Mouse (Mus musculus): ENCODE data around the gene Atrip. TPM values are rescaled to one million over a fixed set of nuclear protein-coding genes. Genes with fewer than 3 reads are reported as not detected.
A peak's percentile ranks its signal among the peaks of the same experiment; 100 is the strongest.

Atrip gene
- polyA plus RNA-seq, 2 experiments, result 25.1 to 30.5 TPM

GRCm38 (mm10) chr9:109041351-109041750 is 32.6 kb downstream of the Atrip start:
- Histone ChIP-seq H3K27ac (replicated peaks; ENCODE audit: low read depth, low read length) (no peak overlapping the region), H3K4me3 (replicated peaks; ENCODE audit: low read length) (no peak overlapping the region), H3K27me3 (ENCODE audit: control insufficient read depth, insufficient read depth, low read length) (no peaks in the 10 kb centered on the region), H3K9me3 (ENCODE audit: control insufficient read depth, low read length) (no peaks in the 10 kb centered on the region), H3K36me3 (ENCODE audit: control insufficient read depth, insufficient read depth, low read length) (no peaks in the 10 kb centered on the region; the same call in none of the 2 replicates), H3K4me2 (replicated peaks; ENCODE audit: low read depth, low read length, severe bottlenecking) (no peak overlapping the region), H3K4me1 (ENCODE audit: control insufficient read depth, insufficient read depth, low read length) (peaks cover 13% of the 10 kb centered on the region; the same call in 1 of the 2 replicates), H3K9ac (ENCODE audit: low read depth, low read length, severe bottlenecking) (no peak overlapping the region)
- 81% methylated on average over 7 of the region's 7 CpGs for WGBS
- ATAC-seq (ENCODE audit: low FRiP score, low read depth) (no peak), DNase-seq (ENCODE audit: low spot score) (no peak)
- TF ChIP-seq POLR2A (IDR thresholded peaks at IDR 0.05; ENCODE audit: borderline replicate concordance, extremely low read depth, insufficient read depth, insufficient read length), result no peak

- no peak for ATAC-seq (ENCODE audit: low FRiP score, low read depth)
Observed at GRCm38 (mm10) chr9:109040906-109041305, 33.0 kb downstream of the Atrip start.

GRCm38 (mm10) chr9:109040216-109040615 is 33.7 kb downstream of the Atrip start:
- WGBS, result 83% methylated on average over 8 of the region's 8 CpGs

More at GRCm38 (mm10) chr9:109040906-109041305, 33.0 kb downstream of the Atrip start:
- Histone ChIP-seq H3K9me3 (ENCODE audit: control insufficient read depth, low read length) (no peaks in the 10 kb centered on the region), H3K27ac (replicated peaks; ENCODE audit: low read depth, low read length) (no peak overlapping the region), H3K4me2 (replicated peaks; ENCODE audit: low read depth, low read length, severe bottlenecking) (no peak overlapping the region), H3K4me1 (ENCODE audit: control insufficient read depth, insufficient read depth, low read length) (peaks cover 13% of the 10 kb centered on the region; the same call in 1 of the 2 replicates), H3K27me3 (ENCODE audit: control insufficient read depth, insufficient read depth, low read length) (no peaks in the 10 kb centered on the region), H3K9ac (ENCODE audit: low read depth, low read length, severe bottlenecking) (peak overlapping the region; percentile 3; the same call in 1 of the 2 replicates), H3K4me3 (replicated peaks; ENCODE audit: low read length) (no peak overlapping the region), H3K36me3 (ENCODE audit: control insufficient read depth, insufficient read depth, low read length) (no peaks in the 10 kb centered on the region; the same call in 1 of the 2 replicates)
- 53% methylated on average over 6 of the region's 6 CpGs for WGBS
- no peak for TF ChIP-seq POLR2A (IDR thresholded peaks at IDR 0.05; ENCODE audit: borderline replicate concordance, extremely low read depth, insufficient read depth, insufficient read length)
- no peak for DNase-seq (ENCODE audit: low spot score)

GRCm38 (mm10) chr9:109039681-109040080 is 34.2 kb downstream of the Atrip start:
- peaks cover 13% of the 10 kb centered on the region; the same call in 1 of the 2 replicates for H3K4me1 ChIP-seq (ENCODE audit: control insufficient read depth, insufficient read depth, low read length)
- no peaks in the 10 kb centered on the region; the same call in 1 of the 2 replicates for H3K36me3 ChIP-seq (ENCODE audit: control insufficient read depth, insufficient read depth, low read length)
- no peak overlapping the region for H3K27ac ChIP-seq (replicated peaks; ENCODE audit: low read depth, low read length)
- peak overlapping the region; percentile 81 for H3K4me2 ChIP-seq (replicated peaks; ENCODE audit: low read depth, low read length, severe bottlenecking)
- no peak overlapping the region for H3K9ac ChIP-seq (ENCODE audit: low read depth, low read length, severe bottlenecking)
- H3K9me3 ChIP-seq (ENCODE audit: control insufficient read depth, low read length), result no peaks in the 10 kb centered on the region
- DNase-seq (ENCODE audit: low spot score) (no peak), ATAC-seq (ENCODE audit: low FRiP score, low read depth) (no peak)
- TF ChIP-seq POLR2A (IDR thresholded peaks at IDR 0.05; ENCODE audit: borderline replicate concordance, extremely low read depth, insufficient read depth, insufficient read length), result no peak
- peak overlapping the region; percentile 79; the same call in 1 of the 2 replicates for H3K4me3 ChIP-seq (replicated peaks; ENCODE audit: low read length)
- H3K27me3 ChIP-seq (ENCODE audit: control insufficient read depth, insufficient read depth, low read length), result no peaks in the 10 kb centered on the region
- 70% methylated on average over 4 of the region's 4 CpGs for WGBS

More at GRCm38 (mm10) chr9:109040216-109040615, 33.7 kb downstream of the Atrip start:
- H3K4me3 ChIP-seq (replicated peaks; ENCODE audit: low read length), result no peak overlapping the region
- no peak overlapping the region for H3K4me2 ChIP-seq (replicated peaks; ENCODE audit: low read depth, low read length, severe bottlenecking)
- H3K27me3 ChIP-seq (ENCODE audit: control insufficient read depth, insufficient read depth, low read length), result no peaks in the 10 kb centered on the region
- H3K9me3 ChIP-seq (ENCODE audit: control insufficient read depth, low read length), result no peaks in the 10 kb centered on the region
- H3K9ac ChIP-seq (ENCODE audit: low read depth, low read length, severe bottlenecking), result peak overlapping the region; percentile 3; the same call in 1 of the 2 replicates
- ATAC-seq (ENCODE audit: low FRiP score, low read depth) (no peak), DNase-seq (ENCODE audit: low spot score) (no peak)
- no peak for TF ChIP-seq POLR2A (IDR thresholded peaks at IDR 0.05; ENCODE audit: borderline replicate concordance, extremely low read depth, insufficient read depth, insufficient read length)
- no peak overlapping the region for H3K27ac ChIP-seq (replicated peaks; ENCODE audit: low read depth, low read length)
- no peaks in the 10 kb centered on the region; the same call in 1 of the 2 replicates for H3K36me3 ChIP-seq (ENCODE audit: control insufficient read depth, insufficient read depth, low read length)
- peaks cover 13% of the 10 kb centered on the region; the same call in 1 of the 2 replicates for H3K4me1 ChIP-seq (ENCODE audit: control insufficient read depth, insufficient read depth, low read length)

- 13% methylated on average over 6 of the region's 8 CpGs for WGBS
Observed at GRCm38 (mm10) chr9:109038901-109039364, 35.0 kb downstream of the Atrip start.

More at GRCm38 (mm10) chr9:109038901-109039364, 35.0 kb downstream of the Atrip start:
- H3K27me3 ChIP-seq (ENCODE audit: control insufficient read depth, insufficient read depth, low read length), result no peaks in the 10 kb centered on the region
- H3K9me3 ChIP-seq (ENCODE audit: control insufficient read depth, low read length), result no peaks in the 10 kb centered on the region
- H3K27ac ChIP-seq (replicated peaks; ENCODE audit: low read depth, low read length), result peak overlapping the region; percentile 55
- ATAC-seq (ENCODE audit: low FRiP score, low read depth) (peak; percentile 3; the same call in 1 of the 2 replicates), DNase-seq (ENCODE audit: low spot score) (no peak)
- H3K9ac ChIP-seq (ENCODE audit: low read depth, low read length, severe bottlenecking), result peak overlapping the region; percentile 84
- TF ChIP-seq POLR2A (IDR thresholded peaks at IDR 0.05; ENCODE audit: borderline replicate concordance, extremely low read depth, insufficient read depth, insufficient read length), result no peak
- no peaks in the 10 kb centered on the region; the same call in 1 of the 2 replicates for H3K36me3 ChIP-seq (ENCODE audit: control insufficient read depth, insufficient read depth, low read length)
- H3K4me3 ChIP-seq (replicated peaks; ENCODE audit: low read length), result peak overlapping the region; percentile 79
- peaks cover 13% of the 10 kb centered on the region; the same call in 1 of the 2 replicates for H3K4me1 ChIP-seq (ENCODE audit: control insufficient read depth, insufficient read depth, low read length)
- peak overlapping the region; percentile 81 for H3K4me2 ChIP-seq (replicated peaks; ENCODE audit: low read depth, low read length, severe bottlenecking)
